Mouse (Mus musculus) limb, embryonic 12.5 days (tissue): ENCODE measurements at regions not wholly inside any gene's neighbourhood (a gene's known extent, or its start where the extent isn't known, plus 50 kb on each side); places are given as distances from the start of the nearest gene placed in this dataset.
A peak's percentile ranks its signal among the peaks of the same experiment; 100 is the strongest.

Experiments used
- ATAC-seq: fragments of 200-750 bp; cut with Nextera tagmentation; 2 replicates; pipeline ENCODE4 v1.8.0; 2017; ENCODE audit warnings: low read depth, moderate TSS enrichment; ENCODE audit not compliant: insufficient number of reproducible peaks, insufficient read depth, low FRiP score, low TSS enrichment
- H3K27ac ChIP-seq: fragments of 300-500 bp; sonication (generic); 2 replicates; pipeline ENCODE4 v1.5.1; 2016; ENCODE audit warnings: mild to moderate bottlenecking, moderate library complexity
- H3K27me3 ChIP-seq: fragments of 300-500 bp; sonication (generic); 2 replicates; pipeline ENCODE4 v1.6.1; 2016; ENCODE audit warnings: mild to moderate bottlenecking, moderate library complexity
- H3K36me3 ChIP-seq: fragments of 300-500 bp; sonication (generic); 2 replicates; pipeline ENCODE4 v1.6.1; 2016; ENCODE audit warnings: mild to moderate bottlenecking, moderate library complexity
- H3K4me1 ChIP-seq: fragments of 300-500 bp; sonication (generic); replicated peaks from 2 replicates; pipeline ENCODE4 v1.6.1; 2016
- H3K4me2 ChIP-seq: fragments of 300-500 bp; sonication (generic); 2 replicates; pipeline ENCODE4 v1.6.1; 2016; ENCODE audit warnings: mild to moderate bottlenecking, moderate library complexity
- H3K4me3 ChIP-seq: fragments of 300-500 bp; sonication (generic); replicated peaks from 2 replicates; pipeline ENCODE4 v1.5.1; 2016; ENCODE audit warnings: mild to moderate bottlenecking
- H3K9ac ChIP-seq: fragments of 300-500 bp; sonication (generic); replicated peaks from 2 replicates; pipeline ENCODE4 v1.6.1; 2016; ENCODE audit warnings: mild to moderate bottlenecking, moderate library complexity
- H3K9me3 ChIP-seq: fragments of 300-500 bp; sonication (generic); 2 replicates; pipeline ENCODE4 v1.6.1; 2016; ENCODE audit warnings: mild to moderate bottlenecking, moderate library complexity
- WGBS: fragments of 180-500 bp; shearing (Covaris S2); methylation state at CpG from one replicate; pipeline ENCODE4 v1.1.7; 2016; 5-methylcytosine and 5-hydroxymethylcytosine counted together

DNA sequence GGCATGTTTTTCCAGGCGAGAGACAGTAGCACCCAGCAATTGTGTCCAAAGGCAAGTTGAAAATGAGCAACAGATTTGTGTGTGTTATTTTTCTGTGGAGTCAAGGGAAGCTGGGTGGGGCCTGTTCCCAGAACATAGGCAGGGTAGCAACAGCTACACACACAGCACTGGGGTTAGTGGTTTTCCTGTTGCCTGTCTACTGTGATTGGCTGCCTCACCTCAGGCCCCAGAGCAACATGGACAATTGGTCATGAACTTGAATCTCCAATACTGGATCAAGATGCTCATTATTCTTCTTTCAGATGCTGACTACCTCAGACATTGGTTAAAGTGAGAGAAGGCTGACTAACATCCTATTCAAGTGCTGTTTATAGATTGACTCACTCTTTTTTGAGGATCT lies 188.9 kb downstream of the Gm5426 start:
- no peak overlapping the region for H3K9ac ChIP-seq
- H3K27ac ChIP-seq = no peak overlapping the region
- no peaks in the 10 kb centered on the region for H3K36me3 ChIP-seq
- H3K9me3 ChIP-seq = no peaks in the 10 kb centered on the region
- ATAC-seq = no peak
- no peaks in the 10 kb centered on the region for H3K27me3 ChIP-seq
- no peak overlapping the region for H3K4me3 ChIP-seq
- WGBS = 85% methylated on average over 1 of the region's 1 CpGs
- peaks cover 5% of the 10 kb centered on the region for H3K4me1 ChIP-seq
- no peak overlapping the region for H3K4me2 ChIP-seq

DNA sequence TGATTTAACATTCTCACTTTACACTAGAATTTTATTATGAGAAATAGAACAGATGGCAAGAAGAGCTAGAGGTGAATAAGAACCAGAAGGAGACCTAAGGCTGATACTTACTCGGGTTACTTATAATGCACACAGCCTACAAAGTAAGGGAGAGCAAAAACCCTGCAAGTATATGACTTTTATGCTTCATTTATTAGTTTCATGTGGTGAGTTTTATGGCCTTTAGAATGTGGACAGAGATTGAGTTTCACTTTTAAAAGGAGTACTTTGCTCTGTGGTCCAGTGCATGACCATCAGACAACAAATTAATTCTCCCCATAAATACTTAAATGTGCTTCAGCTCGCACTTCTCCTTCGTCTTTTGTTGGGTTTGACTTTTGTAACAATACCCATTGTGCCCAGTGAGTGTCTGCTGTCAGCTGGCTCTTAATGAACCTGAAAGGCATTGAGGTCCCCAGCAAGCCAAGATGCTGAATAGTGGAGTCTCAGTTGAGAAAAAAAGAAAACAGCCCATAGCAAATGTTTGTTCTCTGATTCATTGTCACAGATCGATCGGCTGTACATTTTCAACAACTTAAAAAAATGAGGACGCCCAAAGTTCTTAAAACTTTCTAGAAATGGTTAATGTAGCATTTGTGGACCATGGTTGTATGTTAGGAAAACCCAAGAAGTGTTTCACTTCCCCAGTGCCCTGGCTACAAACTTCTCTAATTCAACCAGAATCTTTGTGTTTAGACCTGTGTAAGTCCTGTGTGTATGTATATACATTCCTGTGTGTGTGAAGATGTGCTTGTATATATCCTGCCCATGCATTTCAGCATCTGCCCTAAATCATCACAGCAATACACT lies 194.5 kb downstream of the Gm5426 start:
- Histone ChIP-seq H3K4me3 (no peak overlapping the region), H3K4me1 (peaks cover 14% of the 10 kb centered on the region), H3K27ac (peak overlapping the region; percentile 54), H3K27me3 (no peaks in the 10 kb centered on the region), H3K36me3 (no peaks in the 10 kb centered on the region), H3K4me2 (no peak overlapping the region), H3K9ac (no peak overlapping the region), H3K9me3 (no peaks in the 10 kb centered on the region)
- 57% methylated on average over 6 of the region's 6 CpGs for WGBS
- no peak for ATAC-seq

DNA sequence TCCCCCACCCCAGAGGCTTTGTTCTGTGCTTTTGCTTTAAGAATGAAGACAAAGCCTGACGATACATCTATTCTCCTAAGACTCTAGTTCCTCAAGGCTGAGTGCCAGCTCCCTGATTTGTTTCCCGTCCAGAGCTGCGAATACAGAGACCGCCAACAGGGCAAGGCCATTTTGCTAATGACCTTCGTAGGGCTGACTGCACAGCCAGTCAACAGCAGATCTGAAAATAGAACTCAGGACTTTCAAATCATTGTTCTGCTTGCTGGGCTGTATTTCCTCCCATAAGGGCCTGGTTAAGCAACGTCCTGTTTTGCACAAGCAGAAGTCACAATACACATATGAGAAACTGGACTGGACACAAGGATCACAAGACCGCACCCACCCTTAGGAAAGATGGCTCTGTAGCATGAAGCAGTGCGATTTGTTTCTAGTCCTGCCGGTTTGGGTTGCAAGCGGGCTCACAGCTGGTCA lies 196.4 kb downstream of the Gm5426 start:
- 84% methylated on average over 10 of the region's 10 CpGs for WGBS

DNA sequence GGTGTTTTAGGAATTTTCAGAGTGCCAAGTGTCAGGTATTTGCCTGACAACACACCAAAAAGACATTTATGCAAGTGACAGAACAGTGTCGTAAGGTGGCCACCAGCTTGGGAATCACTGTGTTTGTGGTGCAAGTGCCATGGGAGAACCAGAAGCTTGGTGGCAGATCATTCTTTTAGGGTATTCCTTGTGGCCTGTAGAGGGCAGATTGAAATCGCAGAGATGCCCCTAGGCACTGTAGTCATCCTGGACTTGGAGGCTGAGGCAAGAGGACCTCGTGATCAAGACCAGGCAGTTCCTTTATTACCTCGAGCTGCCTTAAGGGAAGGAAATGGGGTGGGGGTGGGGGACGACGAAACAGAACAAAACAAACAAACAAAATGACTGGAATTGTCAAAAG lies 196.8 kb downstream of the Gm5426 start:
- Histone ChIP-seq H3K9me3 (no peaks in the 10 kb centered on the region), H3K27ac (no peak overlapping the region), H3K4me1 (peaks cover 14% of the 10 kb centered on the region), H3K9ac (no peak overlapping the region), H3K4me3 (no peak overlapping the region), H3K27me3 (no peaks in the 10 kb centered on the region), H3K4me2 (no peak overlapping the region), H3K36me3 (no peaks in the 10 kb centered on the region)
- WGBS = 70% methylated on average over 6 of the region's 6 CpGs
- no peak for ATAC-seq

More for the DNA sequence above, 196.4 kb downstream of the Gm5426 start:
- Histone ChIP-seq H3K9me3 (no peaks in the 10 kb centered on the region), H3K4me1 (peaks cover 14% of the 10 kb centered on the region), H3K36me3 (no peaks in the 10 kb centered on the region), H3K4me2 (no peak overlapping the region), H3K4me3 (no peak overlapping the region), H3K27ac (no peak overlapping the region), H3K9ac (no peak overlapping the region), H3K27me3 (no peaks in the 10 kb centered on the region)
- no peak for ATAC-seq

DNA sequence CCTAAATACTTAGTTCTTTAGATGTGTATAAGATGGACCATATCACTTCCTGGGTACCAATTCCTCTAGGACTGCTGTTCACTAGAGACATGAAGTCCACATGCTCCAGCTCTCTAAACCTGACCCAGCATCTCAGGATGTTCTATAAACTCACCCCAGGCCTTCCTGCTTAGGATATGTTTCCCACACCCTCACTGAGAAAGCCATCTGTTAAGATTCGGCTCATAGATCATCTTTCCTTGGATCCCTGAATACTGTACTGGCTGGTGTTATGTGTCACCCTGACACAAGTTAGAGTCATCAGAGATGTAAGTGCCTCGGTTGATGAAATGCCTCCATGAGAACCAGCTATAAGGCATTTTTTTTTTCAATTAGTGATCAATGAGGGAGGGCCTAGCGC lies 199.9 kb downstream of the Gm5426 start:
- Histone ChIP-seq H3K4me2 (no peak overlapping the region), H3K36me3 (no peaks in the 10 kb centered on the region), H3K27me3 (no peaks in the 10 kb centered on the region), H3K27ac (no peak overlapping the region), H3K4me1 (no peaks in the 10 kb centered on the region; the same call in 1 of the 2 replicates), H3K4me3 (no peak overlapping the region), H3K9ac (no peak overlapping the region), H3K9me3 (no peaks in the 10 kb centered on the region)
- ATAC-seq = no peak
- WGBS = 87% methylated on average over 3 of the region's 3 CpGs

DNA sequence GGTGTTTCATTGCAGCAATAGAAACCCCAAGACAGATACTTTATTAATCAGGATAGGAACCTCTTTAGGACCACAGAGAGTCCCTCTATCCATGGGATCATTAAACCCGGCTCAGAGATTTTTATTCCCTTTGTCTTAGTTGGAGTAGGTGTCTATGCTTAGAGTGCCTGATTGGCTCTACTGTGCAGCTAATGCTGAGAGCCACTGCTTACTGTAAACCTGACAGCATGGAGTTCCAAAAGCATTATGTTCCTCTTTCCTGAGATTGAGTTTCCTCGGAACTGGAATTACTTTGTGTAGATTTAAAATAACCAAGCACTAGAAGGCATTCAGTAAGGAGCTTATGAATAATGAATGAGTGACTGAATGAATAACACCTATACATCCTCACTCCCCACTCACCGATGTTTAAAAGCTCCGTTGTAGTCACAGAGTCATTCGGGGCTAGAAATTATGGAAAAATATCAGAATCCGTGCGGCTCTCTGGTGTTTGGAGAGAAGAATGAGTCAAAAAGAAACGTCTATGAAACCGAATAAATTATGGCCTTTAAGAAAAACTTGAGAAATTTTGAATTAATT lies 200.8 kb downstream of the Gm5426 start:
- no peak for ATAC-seq
- H3K4me3 ChIP-seq = no peak overlapping the region
- H3K9me3 ChIP-seq = no peaks in the 10 kb centered on the region
- H3K4me1 ChIP-seq = no peaks in the 10 kb centered on the region
- 87% methylated on average over 9 of the region's 9 CpGs for WGBS
- H3K9ac ChIP-seq = no peak overlapping the region
- H3K36me3 ChIP-seq = no peaks in the 10 kb centered on the region
- no peak overlapping the region for H3K4me2 ChIP-seq
- no peaks in the 10 kb centered on the region for H3K27me3 ChIP-seq
- no peak overlapping the region for H3K27ac ChIP-seq

DNA sequence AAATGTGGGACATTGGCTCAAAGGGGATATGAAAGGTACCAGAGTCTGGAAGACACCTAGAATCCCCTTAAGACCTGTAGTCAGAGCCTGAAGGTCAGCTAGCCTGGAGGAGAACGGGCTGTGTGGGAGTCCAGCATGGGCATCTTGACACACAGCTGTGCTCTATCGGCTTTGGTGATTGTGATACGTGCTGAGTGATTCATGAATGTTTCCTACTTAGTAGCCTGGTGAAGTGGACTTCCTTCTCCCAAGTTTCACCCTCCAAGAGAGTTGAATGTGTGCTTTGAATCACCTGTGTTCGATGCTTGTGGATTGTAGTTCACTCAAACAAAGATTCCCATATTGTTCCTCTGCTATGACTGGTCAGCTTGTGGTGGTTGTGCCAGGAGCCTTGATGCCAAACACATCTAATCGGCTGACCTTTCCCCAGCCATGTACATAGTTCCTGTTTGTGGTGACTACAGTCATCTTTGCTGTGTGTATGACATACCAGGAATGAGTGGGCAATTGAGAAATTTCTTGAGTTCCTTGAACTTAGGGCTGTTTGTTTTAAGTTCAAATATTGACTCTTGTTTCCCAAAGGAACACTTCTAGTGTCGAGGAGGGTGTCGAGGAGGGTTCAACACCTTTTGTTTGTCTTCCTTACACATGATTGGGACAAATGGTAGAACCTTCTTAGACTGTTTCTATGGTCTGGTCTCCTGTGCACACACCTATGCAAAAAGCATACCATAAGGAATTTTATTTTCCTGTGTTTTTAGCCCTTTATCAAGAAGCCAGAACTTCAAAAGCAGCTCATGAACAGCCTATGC lies 201.6 kb downstream of the Gm5426 start:
- H3K9ac ChIP-seq = no peak overlapping the region
- no peaks in the 10 kb centered on the region for H3K9me3 ChIP-seq
- no peaks in the 10 kb centered on the region for H3K27me3 ChIP-seq
- no peak overlapping the region for H3K27ac ChIP-seq
- no peaks in the 10 kb centered on the region for H3K4me1 ChIP-seq
- no peak overlapping the region for H3K4me3 ChIP-seq
- H3K4me2 ChIP-seq = no peak overlapping the region
- H3K36me3 ChIP-seq = no peaks in the 10 kb centered on the region
- 82% methylated on average over 7 of the region's 7 CpGs for WGBS
- no peak for ATAC-seq

DNA sequence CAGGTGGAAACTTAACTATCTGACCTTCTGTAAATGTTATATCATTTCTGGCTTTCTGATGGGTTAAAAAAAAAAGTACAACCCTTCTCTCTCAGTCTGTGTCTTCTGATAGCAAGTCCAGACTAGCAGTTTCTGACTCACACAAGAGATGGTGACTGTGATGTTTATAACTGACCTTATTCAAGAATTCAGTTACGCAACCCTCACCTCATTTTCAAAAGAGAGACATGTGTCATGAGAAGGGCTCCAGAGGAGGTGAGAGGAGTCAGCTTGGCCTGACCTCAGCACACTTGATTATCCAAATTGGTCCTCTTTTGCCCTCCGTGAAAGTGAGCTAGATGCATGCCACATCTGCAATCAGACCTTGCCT lies 202.2 kb downstream of the Gm5426 start:
- WGBS = 88% methylated on average over 2 of the region's 2 CpGs
- Histone ChIP-seq H3K4me1 (no peaks in the 10 kb centered on the region), H3K4me2 (no peak overlapping the region), H3K27ac (no peak overlapping the region), H3K36me3 (no peaks in the 10 kb centered on the region), H3K9me3 (no peaks in the 10 kb centered on the region), H3K27me3 (no peaks in the 10 kb centered on the region), H3K4me3 (no peak overlapping the region), H3K9ac (no peak overlapping the region)
- ATAC-seq = no peak

DNA sequence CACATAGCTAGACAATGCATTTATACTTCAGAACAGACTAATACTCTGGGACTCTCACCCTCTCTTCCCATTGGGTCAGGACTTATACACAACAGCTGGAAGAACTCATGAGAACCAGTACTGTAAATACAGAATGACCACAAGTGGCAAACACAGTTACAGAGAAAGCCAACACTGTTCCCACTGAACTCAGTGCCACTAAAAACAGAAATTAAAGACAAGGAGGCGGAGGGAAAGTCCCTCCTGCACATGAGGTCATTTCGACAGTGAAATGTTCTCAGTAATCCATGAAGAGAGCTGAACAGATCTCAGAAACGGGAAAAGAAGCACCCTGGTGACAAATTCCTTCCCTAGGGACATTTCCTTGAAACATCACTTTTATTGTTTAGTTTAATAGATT lies 206.1 kb downstream of the Gm5426 start:
- Histone ChIP-seq H3K27ac (no peak overlapping the region), H3K27me3 (no peaks in the 10 kb centered on the region), H3K9ac (no peak overlapping the region), H3K4me3 (no peak overlapping the region), H3K4me2 (no peak overlapping the region), H3K9me3 (no peaks in the 10 kb centered on the region), H3K4me1 (no peaks in the 10 kb centered on the region), H3K36me3 (no peaks in the 10 kb centered on the region)
- ATAC-seq = no peak
- WGBS = 82% methylated on average over 3 of the region's 3 CpGs

DNA sequence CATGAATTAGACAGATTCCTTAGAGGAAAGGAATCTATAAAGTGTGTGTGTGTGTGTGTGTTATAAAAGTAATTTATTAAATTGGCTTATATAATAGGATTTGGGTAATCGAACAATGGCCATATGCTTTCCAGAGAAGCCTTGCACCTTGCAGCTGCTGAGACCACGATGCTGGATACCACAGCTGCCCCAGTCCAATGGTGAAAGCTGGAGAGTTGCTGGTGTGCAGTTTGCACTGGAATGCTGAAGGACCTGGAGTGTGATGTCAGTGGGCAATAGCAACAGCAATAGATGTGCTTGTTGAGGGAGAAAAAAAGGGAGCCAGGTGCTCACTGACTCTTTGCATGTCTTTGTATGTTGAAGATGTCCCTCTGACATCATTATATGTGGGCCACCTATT lies 207.3 kb downstream of the Gm5426 start:
- 86% methylated on average over 2 of the region's 2 CpGs for WGBS
- no peaks in the 10 kb centered on the region for H3K9me3 ChIP-seq
- no peaks in the 10 kb centered on the region for H3K27me3 ChIP-seq
- no peak for ATAC-seq
- no peak overlapping the region for H3K27ac ChIP-seq
- no peaks in the 10 kb centered on the region for H3K4me1 ChIP-seq
- H3K4me2 ChIP-seq = no peak overlapping the region
- no peaks in the 10 kb centered on the region for H3K36me3 ChIP-seq
- no peak overlapping the region for H3K4me3 ChIP-seq
- no peak overlapping the region for H3K9ac ChIP-seq

DNA sequence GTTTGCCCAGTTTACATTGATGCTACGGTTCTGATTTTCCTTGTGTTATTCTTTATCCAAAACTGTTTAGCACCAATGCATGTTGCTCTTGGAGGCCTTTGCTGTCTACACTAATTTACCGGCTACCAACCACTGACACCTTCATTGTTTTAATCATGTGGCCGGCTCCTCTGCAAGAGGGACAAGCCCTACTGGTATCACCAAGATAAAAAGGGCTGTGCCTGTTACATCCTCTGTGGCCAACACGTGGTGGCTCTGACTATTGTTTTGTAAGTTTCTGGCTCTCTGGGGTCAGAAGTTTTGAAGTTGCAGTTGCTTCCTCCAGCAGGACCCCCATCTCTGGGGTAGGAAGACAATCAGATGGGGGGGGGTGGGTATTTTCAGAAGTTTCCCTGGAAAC lies 214.3 kb downstream of the Gm5426 start:
- no peaks in the 10 kb centered on the region for H3K27me3 ChIP-seq
- 0 out of 2 replicates have a peak, but pooled peaks cover 3% of the 10 kb centered on the region for H3K4me1 ChIP-seq
- H3K27ac ChIP-seq = no peak overlapping the region
- H3K9ac ChIP-seq = no peak overlapping the region
- H3K36me3 ChIP-seq = no peaks in the 10 kb centered on the region
- no peaks in the 10 kb centered on the region for H3K9me3 ChIP-seq
- ATAC-seq = no peak
- H3K4me2 ChIP-seq = no peak overlapping the region
- H3K4me3 ChIP-seq = no peak overlapping the region
- WGBS = 80% methylated on average over 4 of the region's 4 CpGs
